Mouse (Mus musculus) liver, adult 2 months (tissue): Measurements from ENCODE around the gene Wdr89.

Experiments used
- CTCF ChIP-seq: fragments of 200-500 bp; IDR thresholded peaks from 2 replicates; pipeline ENCODE4 v1.5.1; 2011; ENCODE audit warnings: low read depth, low read length, control low read depth
- POLR2A ChIP-seq: fragments of 200-500 bp; IDR thresholded peaks from 2 replicates; pipeline ENCODE4 v1.6.1; 2011; ENCODE audit warnings: low read length, control low read depth; ENCODE audit not compliant: insufficient read depth; ENCODE audit errors: extremely low read depth

GRCm38 (mm10) chr12:75698692-75699091, 29.4 kb upstream of the Wdr89 start:
- TF ChIP-seq CTCF (peak; percentile 32; the same call in 1 of the 2 replicates), POLR2A (no peak)
